Mouse (Mus musculus) thymus, adult 2 months (tissue): ENCODE results near the gene Gm49388.
A peak's percentile ranks its signal among the peaks of the same experiment; 100 is the strongest.

ENCODE experiments used
- CTCF ChIP-seq: fragments of 200-500 bp; IDR thresholded peaks from 2 replicates; pipeline ENCODE4 v1.5.1; 2012; ENCODE audit warnings: mild to moderate bottlenecking, control low read depth, low read length, moderate library complexity, borderline replicate concordance; ENCODE audit not compliant: control insufficient read depth, poor library complexity, insufficient read depth; ENCODE audit errors: extremely low read depth
- POLR2A ChIP-seq: fragments of 200-500 bp; IDR thresholded peaks from 2 replicates; pipeline ENCODE4 v1.6.1; 2012; ENCODE audit warnings: mild to moderate bottlenecking, low read length, control low read depth, moderate library complexity; ENCODE audit not compliant: control insufficient read depth, poor library complexity, insufficient read depth; ENCODE audit errors: extremely low read depth

DNA sequence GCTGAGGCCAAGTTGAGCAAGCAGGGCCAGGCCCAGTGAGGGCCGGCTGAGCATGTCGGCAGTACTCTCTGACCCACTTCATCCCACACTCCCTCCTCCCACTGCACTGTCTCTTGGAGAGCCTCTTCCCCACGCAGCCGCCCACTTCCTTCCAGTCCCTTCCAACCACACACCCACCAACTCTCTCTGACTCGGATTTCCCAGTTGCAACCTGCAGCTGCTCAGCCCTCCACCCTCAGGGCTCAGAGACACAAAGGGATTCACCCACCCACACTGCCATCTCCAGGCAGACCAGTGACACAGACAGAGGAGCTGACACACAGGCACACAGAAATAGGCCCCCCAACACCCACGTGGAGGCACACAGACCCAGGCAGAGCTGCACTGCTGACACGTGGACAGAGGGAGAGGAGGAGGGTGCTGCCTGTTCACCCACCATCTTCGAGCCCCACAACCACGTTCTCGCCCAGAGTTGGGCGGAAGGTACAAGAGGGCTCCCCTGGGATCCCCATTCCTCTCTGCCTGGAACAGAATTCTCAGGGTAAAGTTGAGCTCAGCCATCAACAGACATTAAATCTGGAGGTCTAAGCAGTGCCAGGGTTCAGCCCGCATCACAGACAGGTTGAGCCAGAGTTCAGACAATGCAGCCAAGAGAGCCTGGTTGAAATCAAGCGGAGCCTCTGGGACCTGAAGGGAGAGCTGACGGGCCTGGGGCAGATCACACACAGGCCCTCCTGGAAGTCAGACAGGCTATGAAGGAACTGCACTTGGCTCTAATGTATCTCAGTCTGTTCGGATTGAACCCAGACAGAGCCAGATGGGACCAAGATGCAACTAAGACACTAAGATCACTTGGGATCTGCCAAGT lies 30.8 kb downstream of the Gm49388 start:
- no peak for TF ChIP-seq POLR2A
- peak; percentile 21; the same call in 1 of the 2 replicates for TF ChIP-seq CTCF
